ENCODE assay signal across 9 mouse cellular contexts in the genomic region with DNA sequence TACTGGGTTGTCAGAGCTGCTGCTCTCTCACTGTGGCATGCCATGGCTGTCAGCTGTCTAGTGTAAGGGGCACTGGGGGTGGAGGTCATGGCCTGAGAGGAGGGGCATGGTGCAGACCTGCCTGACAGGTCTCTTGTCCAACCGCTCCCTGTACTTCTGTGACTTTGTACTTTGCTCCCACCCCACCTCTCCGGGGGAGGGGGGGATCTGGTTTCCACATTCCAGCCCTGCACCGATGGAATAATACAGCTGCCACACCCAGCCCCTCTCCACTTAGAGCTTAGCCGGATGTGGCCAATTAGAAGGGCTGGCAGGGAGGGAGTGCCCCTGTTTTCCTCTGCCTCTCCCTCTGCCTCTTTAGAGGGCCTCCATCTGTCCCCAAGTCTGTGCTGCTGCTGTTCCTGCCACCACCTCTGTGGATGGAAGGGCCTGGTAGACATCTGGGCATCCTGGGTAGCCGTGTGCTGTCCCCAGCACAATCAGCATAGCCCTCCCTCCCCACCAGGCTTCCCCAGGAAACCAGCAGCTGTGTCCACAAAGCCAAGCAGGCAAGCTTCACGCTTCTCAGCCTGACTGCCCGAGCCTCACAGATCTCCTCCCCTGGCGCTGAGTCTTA. TPM values are rescaled to one million over a fixed set of nuclear protein-coding genes. Genes with fewer than 3 reads are reported as not detected.
DNase-seq lines count a peak whose midpoint lies in the region; ATAC-seq and TF ChIP-seq lines count a peak whose summit lies in the region.
"Had no signal": no experiment of that assay in that cellular context is flagged by ENCODE, and none has a peak within 500 bp of the region (broad histone marks: within the 10 kb centered on the region; RNA-seq: fewer than 3 reads in every experiment).

No protein-coding gene starts in this region.

- peaks cover 95% of the 10 kb centered on the region for H3K36me3 ChIP-seq in heart, embryonic 13.5 days
- H3K36me3 ChIP-seq in embryonic facial prominence, embryonic 13.5 days, result peaks cover 85% of the 10 kb centered on the region
- peaks cover 69% of the 10 kb centered on the region for H3K36me3 ChIP-seq in forebrain, postnatal 0 days (ENCODE audit: insufficient read depth)

- no peak for ATAC-seq in heart, embryonic 13.5 days (ENCODE audit: extremely low read depth, insufficient number of reproducible peaks, low FRiP score, low TSS enrichment)
- peak; percentile 77 for ATAC-seq in embryonic facial prominence, embryonic 13.5 days (ENCODE audit: insufficient number of reproducible peaks, insufficient read depth, low FRiP score, low TSS enrichment, low read depth)
- no peak for ATAC-seq in forebrain, postnatal 0 days

- H3K27me3 ChIP-seq in heart, embryonic 13.5 days (replicated peaks), result no peaks in the 10 kb centered on the region
- H3K27me3 ChIP-seq in embryonic facial prominence, embryonic 13.5 days, result no peaks in the 10 kb centered on the region
- H3K27me3 ChIP-seq in forebrain, postnatal 0 days (ENCODE audit: insufficient read depth, low read length), result no peaks in the 10 kb centered on the region
- H3K27me3 ChIP-seq: neural tube, embryonic 12.5 days had no signal

- peak overlapping the region; percentile 21; the same call in 1 of the 2 replicates for H3K9ac ChIP-seq in heart, embryonic 13.5 days
- peak overlapping the region; percentile 58 for H3K9ac ChIP-seq in embryonic facial prominence, embryonic 13.5 days
- H3K9ac ChIP-seq in forebrain, postnatal 0 days, result no peak overlapping the region
- H3K9ac ChIP-seq: neural tube, embryonic 12.5 days had no signal

- H3K27ac ChIP-seq in heart, embryonic 13.5 days (replicated peaks), result peak overlapping the region; percentile 43
- peak overlapping the region; percentile 93 for H3K27ac ChIP-seq in embryonic facial prominence, embryonic 13.5 days
- H3K27ac ChIP-seq in forebrain, postnatal 0 days (ENCODE audit: low read depth, low read length), result no peak overlapping the region; the same call in 1 of the 2 replicates
- H3K27ac ChIP-seq: neural tube, embryonic 12.5 days had no signal

- intact Hi-C loops in heart, postnatal 36 days (cut with DNase I), result no loop called here

- H3K4me3 ChIP-seq in heart, embryonic 13.5 days, result no peak overlapping the region
- no peak overlapping the region; the same call in 1 of the 2 replicates for H3K4me3 ChIP-seq in embryonic facial prominence, embryonic 13.5 days
- H3K4me3 ChIP-seq in forebrain, postnatal 0 days (ENCODE audit: low read depth, low read length), result no peak overlapping the region
- H3K4me3 ChIP-seq: neural tube, embryonic 12.5 days had no signal

- TF ChIP-seq CTCF in forebrain, postnatal 0 days (IDR thresholded peaks at IDR 0.05; ENCODE audit: low read depth), result no peak

- no peaks in the 10 kb centered on the region for H3K9me3 ChIP-seq in heart, embryonic 13.5 days
- H3K9me3 ChIP-seq in embryonic facial prominence, embryonic 13.5 days, result no peaks in the 10 kb centered on the region
- H3K9me3 ChIP-seq in forebrain, postnatal 0 days (ENCODE audit: low read length), result no peaks in the 10 kb centered on the region
- H3K9me3 ChIP-seq: neural tube, embryonic 12.5 days had no signal

- 31% methylated on average over 8 of the region's 8 CpGs for WGBS in heart, embryonic 13.5 days
- WGBS in embryonic facial prominence, embryonic 13.5 days, result 4% methylated on average over 8 of the region's 8 CpGs
- WGBS in forebrain, postnatal 0 days, result 50% methylated on average over 8 of the region's 8 CpGs

- H3K4me1 ChIP-seq in heart, embryonic 13.5 days, result peaks cover 25% of the 10 kb centered on the region
- peaks cover 28% of the 10 kb centered on the region for H3K4me1 ChIP-seq in embryonic facial prominence, embryonic 13.5 days
- no peaks in the 10 kb centered on the region for H3K4me1 ChIP-seq in forebrain, postnatal 0 days (ENCODE audit: insufficient read depth)

- no peak for DNase-seq in heart, postnatal 36 days
- peak; percentile 88 for DNase-seq in kidney, postnatal 14 days
- peak; percentile 87 for DNase-seq in lung, postnatal 36 days
- no peak for DNase-seq in testis, postnatal 10 days (ENCODE audit: low spot score)
- DNase-seq in adrenal gland, postnatal 4 days (ENCODE audit: low spot score in 2 of 2), result no peak
- no peak for DNase-seq in forebrain, postnatal 0 days

- H3K4me2 ChIP-seq in heart, embryonic 13.5 days, result no peak overlapping the region
- peak overlapping the region; percentile 34 for H3K4me2 ChIP-seq in embryonic facial prominence, embryonic 13.5 days
- no peak overlapping the region for H3K4me2 ChIP-seq in forebrain, postnatal 0 days (ENCODE audit: low read depth)
- H3K4me2 ChIP-seq: neural tube, embryonic 12.5 days had no signal

RNA-seq across cellular contexts. Expression of gene Mgat3, which starts 14.1 kb away (rescaled TPM):
- polyA plus RNA-seq in heart, embryonic 13.5 days (2015; fragmentation: Nextera tagmentation; extraction: Ambion mirVana), result 1.2 and 1.3 TPM in 2 replicates
- 1 to 10 TPM; 1.3 to 1.7 TPM for total RNA-seq in heart, postnatal 36 days (2021)
- polyA plus RNA-seq in embryonic facial prominence, embryonic 13.5 days (2015; fragmentation: Nextera tagmentation; extraction: Ambion mirVana), result 7.7 and 8.3 TPM in 2 replicates
- 10 to 100 TPM; 12.4 to 15.4 TPM for total RNA-seq in adrenal gland, postnatal 4 days (2021)
- total RNA-seq in forebrain, postnatal 0 days (2014; rRNA removed), result 62.8 and 65.6 TPM in 2 replicates
- polyA plus RNA-seq in forebrain, postnatal 0 days (2015; fragmentation: Nextera tagmentation; extraction: Ambion mirVana), result 7.5 and 9.9 TPM in 2 replicates

RNA-seq across cellular contexts. Expression of gene Tab1, which starts 26.5 kb away (rescaled TPM):
- 29.4 and 31.1 TPM in 2 replicates for polyA plus RNA-seq in heart, embryonic 13.5 days (2015; fragmentation: Nextera tagmentation; extraction: Ambion mirVana)
- 10 to 100 TPM; 23.4 to 23.8 TPM for total RNA-seq in heart, postnatal 36 days (2021)
- polyA plus RNA-seq in embryonic facial prominence, embryonic 13.5 days (2015; fragmentation: Nextera tagmentation; extraction: Ambion mirVana), result 47.7 and 48.0 TPM in 2 replicates
- total RNA-seq in adrenal gland, postnatal 4 days (2021), result 10 to 100 TPM; 37.6 to 37.8 TPM
- 48.8 and 52.1 TPM in 2 replicates for total RNA-seq in forebrain, postnatal 0 days (2014; rRNA removed)
- polyA plus RNA-seq in forebrain, postnatal 0 days (2015; fragmentation: Nextera tagmentation; extraction: Ambion mirVana), result 21.6 and 25.7 TPM in 2 replicates

Comparison
In these comparisons a context has a peak if more than half of its experiments do, and no peak if none do; other contexts are left out.
1. DNase-seq: peak in kidney, postnatal 14 days (single experiment) and lung, postnatal 36 days (single experiment); none in heart, postnatal 36 days (0 of 2), testis, postnatal 10 days (single experiment), adrenal gland, postnatal 4 days (0 of 2) and forebrain, postnatal 0 days (single experiment).
2. RNA of gene Mgat3, which starts 14.1 kb away (total RNA-seq): 62.8 to 65.6 TPM in forebrain, postnatal 0 days and 12.4 to 15.4 TPM in adrenal gland, postnatal 4 days; 1.3 to 1.7 TPM in heart, postnatal 36 days; every median in the first group is over 4 times any median in the second.